Mouse (Mus musculus) hindlimb bud, embryonic 11.5 days (tissue): ENCODE measurements around the gene Prox1.

ENCODE experiments used
- DNase-seq: peaks from one replicate; pipeline ENCODE4 v3.0.0-alpha.2; 2012; ENCODE audit warnings: low read depth, low spot score; ENCODE audit errors: extremely low spot score

Prox1 gene

DNA sequence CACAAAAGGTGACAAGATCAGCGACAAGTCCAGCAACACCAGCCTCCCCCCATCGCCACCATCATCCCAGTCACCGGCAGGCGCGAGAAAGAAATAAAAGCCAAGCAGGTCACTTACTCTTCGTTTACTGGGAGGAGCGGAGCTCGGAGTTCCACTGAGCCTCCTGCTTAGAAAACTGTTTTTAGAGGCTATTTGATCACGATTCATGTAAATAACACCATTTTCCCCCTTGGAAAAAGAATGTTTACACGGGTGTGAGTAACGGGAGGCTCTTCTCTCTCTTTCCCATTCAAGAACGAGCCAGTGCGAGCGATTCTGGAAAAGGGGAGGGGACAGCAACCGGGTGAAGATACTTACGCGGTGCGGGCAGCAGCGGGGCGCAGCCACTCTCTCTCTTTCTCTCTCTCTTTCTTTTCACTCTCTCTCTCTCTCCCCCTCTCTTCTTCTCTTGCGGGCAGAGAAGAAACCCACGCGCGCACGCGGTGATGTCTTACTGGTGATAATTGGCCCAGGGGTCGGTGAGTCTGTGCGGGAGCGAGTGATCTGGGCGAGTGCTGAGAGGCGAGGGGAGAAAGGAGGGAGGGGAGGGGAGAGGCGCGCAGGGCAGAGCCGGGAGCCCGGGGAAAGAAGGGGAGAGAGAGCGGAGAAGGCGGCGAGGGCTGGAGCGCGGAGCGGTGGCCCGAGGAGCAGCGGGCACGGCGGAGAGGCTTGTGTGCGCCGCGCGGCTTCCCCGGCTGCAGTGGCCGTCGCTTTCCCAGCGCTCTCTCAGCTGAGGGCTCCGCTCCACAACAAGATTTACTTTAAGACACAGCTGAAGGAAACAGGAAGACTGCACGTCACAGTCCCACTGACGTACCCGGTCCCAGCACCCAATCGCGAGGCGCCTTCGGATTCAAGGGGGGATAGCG is at the start of gene Prox1:
Gene Prox1 (minus strand): TSS at position 804 of the 908 bp plus-strand sequence.
- no peak for DNase-seq

- DNase-seq: no peak
Measured at GRCm38 (mm10) chr1:190216621-190217020, 46.1 kb upstream of the Prox1 start.

- DNase-seq: no peak
Measured at GRCm38 (mm10) chr1:190214626-190215025, 44.1 kb upstream of the Prox1 start.

DNA sequence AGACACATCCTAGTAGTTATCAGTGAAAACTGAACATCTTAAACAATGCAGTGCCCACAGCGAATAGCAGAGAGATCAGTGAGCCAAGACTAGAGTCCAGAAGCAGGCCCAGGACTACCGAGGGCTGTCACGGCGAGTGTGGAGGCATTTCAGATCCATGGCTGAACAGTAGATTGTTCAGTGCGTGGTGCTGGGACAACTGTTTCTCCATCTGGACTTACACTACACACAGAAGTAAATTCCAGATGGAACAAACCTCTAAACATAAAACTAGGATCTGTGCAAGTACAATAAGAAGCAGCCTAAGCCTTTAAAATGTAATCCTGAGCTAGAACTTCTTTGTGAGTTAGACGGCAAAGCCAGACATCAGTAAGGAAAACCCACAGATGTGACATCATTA is 42.7 kb upstream of the Prox1 start:
- no peak for DNase-seq

DNA sequence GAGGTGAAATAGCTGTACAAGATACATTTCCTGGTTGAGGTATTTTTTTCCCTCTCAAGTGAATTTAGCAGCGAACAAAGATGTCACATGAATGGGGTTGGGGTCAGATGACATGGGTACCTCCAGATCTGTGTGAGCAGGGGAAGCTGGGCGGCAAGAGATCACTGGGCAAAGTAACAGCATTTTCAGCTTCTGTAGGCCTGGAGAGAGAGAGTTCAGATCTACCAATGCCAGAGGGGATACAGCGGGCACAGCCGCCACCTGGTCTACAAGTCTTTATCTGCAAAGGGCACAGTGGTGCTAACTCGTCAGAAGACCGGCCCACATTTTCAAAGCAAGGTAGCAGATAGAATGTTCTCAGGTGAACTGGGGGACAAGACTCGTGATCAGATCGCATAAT is 36.7 kb upstream of the Prox1 start:
- no peak for DNase-seq

DNA sequence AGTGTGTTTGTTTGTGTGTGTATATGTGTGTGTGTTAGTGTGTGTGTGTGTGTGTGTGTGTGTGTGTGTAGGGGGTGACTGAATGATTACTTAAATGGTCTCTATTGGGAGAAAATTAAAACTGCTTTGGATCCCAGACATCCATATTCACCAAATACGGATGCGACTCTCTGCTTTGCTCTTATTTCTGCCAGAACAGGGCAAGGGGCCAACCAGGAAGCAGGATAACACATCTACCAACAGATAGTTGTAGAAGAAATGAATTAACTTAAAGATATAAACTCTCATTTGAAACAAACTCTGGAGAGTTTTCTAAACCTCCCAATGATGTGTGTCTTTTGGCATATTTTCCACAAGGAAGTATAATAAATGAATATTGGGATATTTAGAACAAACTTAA is 35.2 kb upstream of the Prox1 start:
- no peak for DNase-seq

DNA sequence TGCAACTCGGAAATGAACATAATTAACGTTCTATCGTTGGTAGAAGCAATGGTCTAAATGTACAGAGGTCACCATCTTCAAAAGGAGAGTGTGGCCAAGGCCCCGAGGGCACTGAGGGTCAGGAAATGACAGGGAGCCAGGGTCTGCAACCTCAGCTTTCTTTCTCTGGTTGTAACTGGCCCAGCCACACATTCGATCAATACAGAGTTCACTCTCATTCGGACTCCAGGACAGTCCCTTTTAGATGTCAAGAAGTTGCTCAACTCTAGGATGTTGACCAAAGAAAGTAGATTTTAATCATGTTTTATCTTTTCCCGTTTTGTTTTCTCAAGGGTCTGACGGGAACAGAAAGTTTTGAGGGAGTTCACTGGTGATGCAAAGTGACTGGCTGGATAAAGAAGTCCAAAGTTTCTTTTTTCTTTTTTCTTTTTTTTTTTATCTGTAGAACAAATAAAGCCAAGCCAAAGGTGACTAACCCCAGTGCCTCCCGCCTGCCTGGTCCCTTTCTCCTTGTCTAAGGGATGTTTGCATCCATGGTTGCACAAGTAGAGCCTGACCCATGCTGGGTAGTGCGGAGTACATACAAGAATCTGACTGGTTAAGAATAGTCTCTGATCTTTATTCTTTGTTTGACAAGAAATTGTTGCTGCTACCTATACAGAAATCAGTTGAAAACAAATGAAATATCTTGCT is 34.0 kb upstream of the Prox1 start:
- no peak for DNase-seq

DNA sequence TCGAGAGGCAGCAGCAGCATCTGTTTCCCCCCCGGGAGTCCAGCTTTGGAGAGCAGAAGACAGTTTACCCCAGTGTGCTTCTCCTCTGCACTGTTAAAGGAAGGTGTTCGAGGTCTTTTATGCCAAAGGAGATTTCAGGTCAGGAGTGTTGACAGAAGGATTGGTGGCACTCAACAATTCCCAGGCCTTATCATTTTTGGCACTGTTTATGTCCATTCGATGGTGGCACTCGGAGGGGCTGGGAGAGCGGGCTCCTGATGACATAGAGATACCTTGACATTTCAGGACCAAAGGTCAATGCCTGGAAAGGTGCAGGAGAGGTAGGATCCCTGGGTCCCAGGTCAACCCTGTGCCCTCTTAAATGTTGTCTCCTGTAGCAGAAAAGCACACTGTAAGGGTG is 31.2 kb upstream of the Prox1 start:
- DNase-seq: no peak

DNA sequence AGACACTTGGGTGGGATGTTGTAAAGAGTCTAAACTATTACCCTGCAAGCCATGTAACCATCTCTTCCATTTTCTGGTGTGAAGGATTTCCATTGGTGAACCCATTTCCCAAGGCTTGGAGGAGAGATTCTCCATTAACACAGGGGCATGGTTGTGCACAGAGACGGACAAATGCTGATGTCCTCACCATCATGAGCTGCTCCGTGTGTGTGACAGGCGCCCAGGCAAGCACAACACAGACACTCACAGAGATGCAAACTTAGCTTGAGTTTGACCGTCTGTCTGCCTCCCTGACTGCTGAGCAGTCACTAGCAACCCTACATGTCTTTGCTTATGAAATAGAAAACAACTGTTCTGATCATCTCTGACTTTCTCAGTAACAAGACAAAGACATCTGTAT is 30.5 kb upstream of the Prox1 start:
- no peak for DNase-seq

DNA sequence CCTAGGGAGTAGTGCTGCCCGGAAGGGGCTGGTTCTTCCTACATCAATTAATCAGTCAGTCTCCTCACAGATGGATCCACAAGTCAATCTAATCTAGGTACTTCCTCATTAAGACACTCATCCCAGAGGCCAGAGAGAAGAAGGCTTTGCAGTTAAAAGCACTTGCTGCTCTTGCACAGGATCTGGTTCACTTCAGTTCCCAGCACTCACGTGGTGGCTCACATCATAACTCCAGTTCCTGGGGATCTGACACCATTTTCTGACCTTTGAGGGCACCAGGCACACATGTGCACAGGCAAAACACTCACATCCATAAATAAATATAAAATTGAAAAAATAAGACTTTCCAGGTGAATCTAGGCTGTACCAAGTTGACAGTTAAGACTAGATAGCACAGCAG is 27.7 kb upstream of the Prox1 start:
- no peak for DNase-seq

DNA sequence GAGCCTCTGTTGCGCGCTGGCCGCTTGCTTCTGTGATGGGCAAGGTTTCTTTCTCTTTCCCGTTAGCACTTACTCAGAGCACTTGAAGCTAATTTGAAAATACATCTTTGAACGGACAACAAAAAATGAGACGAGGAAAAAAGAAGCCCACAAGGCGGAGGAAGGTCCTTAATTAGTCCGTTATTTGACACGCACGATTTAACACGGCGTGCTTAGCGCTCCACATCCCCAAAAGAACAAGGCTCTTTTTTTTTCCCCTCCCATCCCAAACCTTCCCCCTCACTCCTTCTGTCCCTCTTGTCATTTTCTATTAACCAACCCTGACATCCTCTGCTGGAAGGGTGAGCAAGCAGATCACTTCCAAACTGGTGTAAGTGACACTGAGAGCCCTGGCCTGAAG is 21.5 kb upstream of the Prox1 start:
- no peak for DNase-seq

DNA sequence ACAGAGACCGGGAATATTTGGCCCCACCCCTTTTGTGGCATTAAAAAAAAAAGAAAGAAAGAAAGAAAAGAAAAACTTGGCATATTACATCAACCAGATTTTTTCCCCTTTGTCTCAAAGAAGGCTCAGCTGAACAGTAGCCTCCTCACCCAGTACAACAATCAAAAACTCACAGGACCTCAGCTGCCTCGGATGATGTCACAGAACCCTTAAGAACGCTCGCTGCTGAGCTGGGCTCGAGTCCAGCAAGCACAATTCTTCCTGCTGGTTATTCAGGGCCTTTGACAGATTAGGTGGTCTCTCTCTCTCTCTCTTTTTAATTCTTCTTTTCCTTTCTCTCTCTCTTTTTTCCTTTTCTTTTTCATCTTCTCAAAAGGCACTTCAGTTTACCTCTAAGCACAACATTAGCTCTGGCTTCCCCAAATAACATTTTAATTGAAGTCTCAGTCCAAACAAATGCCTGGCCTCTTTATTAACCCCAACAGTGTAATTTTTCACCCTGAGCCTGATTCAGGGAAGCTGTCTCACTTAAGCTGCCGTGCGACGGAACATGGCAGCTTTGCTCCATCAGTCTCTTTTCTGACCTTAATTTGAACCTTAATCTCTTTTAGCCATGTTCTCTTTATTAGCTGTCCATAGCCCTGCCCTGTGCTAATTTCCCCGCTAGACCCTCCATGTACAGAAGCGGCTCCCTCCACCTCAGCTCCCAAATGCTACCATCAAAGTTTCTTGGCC is 19.9 kb upstream of the Prox1 start:
- no peak for DNase-seq

- no peak for DNase-seq
Measured at GRCm38 (mm10) chr1:190189125-190189524, 18.6 kb upstream of the Prox1 start.

DNA sequence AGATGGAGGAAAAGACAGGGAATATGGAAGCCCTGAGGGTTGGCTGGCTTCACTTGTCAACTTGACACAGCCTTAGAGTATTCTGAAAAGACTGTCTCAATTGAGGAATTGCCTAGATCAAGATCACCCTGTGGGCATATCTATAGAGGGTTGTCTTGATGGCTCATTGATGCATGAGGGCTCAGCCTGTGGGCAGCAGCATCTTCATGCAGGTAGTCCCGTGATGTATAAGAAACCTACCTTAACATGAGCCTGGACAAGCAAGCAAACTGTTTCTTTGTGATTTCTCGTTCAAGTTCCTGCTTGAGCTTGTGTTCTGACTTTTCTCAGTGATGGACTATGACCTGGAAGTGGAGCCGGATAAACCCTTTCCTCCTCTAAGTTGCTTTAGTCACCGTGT is 15.8 kb upstream of the Prox1 start:
- DNase-seq: no peak

DNA sequence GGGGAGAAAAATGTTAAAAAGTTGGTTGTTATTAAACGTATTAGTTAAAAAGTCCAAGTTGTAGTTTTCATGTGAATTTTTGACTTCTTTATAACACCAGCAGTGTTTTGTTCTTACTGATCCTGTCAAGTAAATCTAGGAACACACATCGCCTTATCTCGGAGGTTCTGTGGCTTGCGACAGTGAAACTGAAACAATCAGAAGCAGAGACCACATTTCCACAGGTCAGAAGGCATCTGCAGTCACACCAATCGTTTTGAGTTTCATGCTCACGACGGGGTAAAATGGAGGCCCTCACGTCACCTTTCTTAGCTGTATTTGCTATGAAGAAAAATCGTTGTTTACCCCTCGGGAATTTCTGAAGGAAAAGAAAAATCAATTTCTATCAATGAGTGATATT is 14.8 kb upstream of the Prox1 start:
- no peak for DNase-seq

- DNase-seq: no peak
Measured at GRCm38 (mm10) chr1:190183574-190183973, 13.1 kb upstream of the Prox1 start.

GRCm38 (mm10) chr1:190181765-190182164 is 11.3 kb upstream of the Prox1 start:
- no peak for DNase-seq

- no peak for DNase-seq
Measured at GRCm38 (mm10) chr1:190180861-190181260, 10.3 kb upstream of the Prox1 start.

DNA sequence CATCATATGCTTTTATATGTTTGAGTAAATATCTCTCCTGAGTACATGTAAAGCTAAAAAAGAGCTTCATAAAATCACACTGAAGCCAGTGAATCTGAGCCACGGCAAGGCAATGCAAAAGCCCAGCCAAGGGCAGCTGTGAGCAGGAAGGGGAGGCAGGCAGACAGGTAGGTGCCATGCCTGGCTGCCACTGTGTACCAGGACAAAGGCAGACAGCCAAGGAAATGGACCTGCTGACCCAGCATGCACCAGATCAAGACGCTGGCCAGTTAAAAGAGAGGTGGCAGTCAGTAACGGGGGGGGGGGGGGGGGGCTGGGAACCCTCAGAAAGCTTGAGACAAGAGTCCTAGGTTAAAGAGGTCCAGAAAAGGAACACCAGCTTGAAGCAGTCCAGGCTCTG is 6.4 kb upstream of the Prox1 start:
- DNase-seq: no peak

- no peak for DNase-seq
Measured at GRCm38 (mm10) chr1:190174671-190175661, 4.5 kb upstream of the Prox1 start.

DNA sequence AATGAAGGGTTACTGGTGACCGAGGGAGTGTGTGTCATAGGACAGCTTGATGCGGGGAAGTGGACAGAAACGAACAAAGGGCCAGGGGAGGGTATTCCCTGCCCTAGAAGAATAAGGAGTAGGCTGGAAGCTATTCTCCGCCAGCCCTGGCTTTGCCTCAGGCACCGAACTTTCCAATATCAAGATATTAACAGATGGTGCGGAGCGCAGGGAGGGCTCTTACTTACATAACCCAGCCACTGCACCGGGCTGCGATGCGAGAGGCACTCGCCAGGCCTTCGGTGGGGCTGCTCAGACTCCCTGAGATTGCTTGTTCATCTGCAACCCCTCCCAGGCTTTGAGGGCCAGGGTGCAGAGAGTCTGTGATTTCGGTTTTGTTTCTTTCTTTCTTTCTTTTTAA is 3.7 kb upstream of the Prox1 start:
- no peak for DNase-seq
